Mouse (Mus musculus): ENCODE data around the gene Thrap3. TPM values are rescaled to one million over a fixed set of nuclear protein-coding genes. Genes with fewer than 3 reads are reported as not detected.
"Not testable (repeated sequence)": the region's sequence is repeated elsewhere in the genome, so short reads cannot be mapped to it uniquely, and the experiment has no call there.

Gene Thrap3
- total RNA-seq, 2 experiments from 2014 or later, result 160 to 172 TPM

DNA sequence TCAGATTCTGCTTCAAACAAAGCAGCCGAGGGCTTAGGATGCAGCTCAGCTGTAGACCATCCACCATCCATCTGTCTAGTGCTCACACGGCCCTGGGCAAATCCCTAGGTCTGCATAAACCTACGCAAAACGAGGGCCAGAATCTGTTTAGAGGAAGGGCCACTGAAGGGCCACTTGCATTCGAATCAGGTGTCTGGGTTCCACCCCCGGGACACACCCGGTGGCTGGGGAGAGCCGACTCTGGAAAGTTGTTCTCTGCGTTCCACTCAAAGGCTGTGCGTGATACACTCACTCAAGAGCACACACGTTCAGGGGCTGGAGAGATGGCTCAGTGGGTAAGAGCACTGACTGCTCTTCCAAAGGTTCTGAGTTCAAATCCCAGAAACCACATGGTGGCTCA lies 20.1 kb upstream of the Thrap3 start:
- DNase-seq, result no peak
- intact Hi-C loops (cut with DNase I), result no loop called here

DNA sequence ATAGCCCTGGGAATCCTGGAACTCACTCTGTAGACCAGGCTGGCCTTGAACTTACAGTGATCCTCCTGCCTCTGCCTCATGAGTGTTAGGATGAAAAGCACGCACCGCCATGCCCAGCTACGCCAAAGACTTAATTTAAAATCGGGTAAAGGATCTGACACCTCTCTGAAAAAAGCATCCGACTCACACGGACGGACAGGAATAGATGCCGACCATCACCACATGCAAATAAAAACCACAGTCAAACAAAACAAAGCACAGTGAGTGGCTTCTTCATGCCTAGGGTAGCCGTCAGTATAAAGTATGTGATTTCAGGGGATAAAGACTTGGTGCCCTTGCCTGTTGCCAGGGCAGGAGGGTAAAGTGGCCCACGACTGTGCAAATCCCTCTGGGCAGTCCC lies 17.5 kb upstream of the Thrap3 start:
- intact Hi-C loops (cut with DNase I), result no loop called here
- DNase-seq, result no peak

DNA sequence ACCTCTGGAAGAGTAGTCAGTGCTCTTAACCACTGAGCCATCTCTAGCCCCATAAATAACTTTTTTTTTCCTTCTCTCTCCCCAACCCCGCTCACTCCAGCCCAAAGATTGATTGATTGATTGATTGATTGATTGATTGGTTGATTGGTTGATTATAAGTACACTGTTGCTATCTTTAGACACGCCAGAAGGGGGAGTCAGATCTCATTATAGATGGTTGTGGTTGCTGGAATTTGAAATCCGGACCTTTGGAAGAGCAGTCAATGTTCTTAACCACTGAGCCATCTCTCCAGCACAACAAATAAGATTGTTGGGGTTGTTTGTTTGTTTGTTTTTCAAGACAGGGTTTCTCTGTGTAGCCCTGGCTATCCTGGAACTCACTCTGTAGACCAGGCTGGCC lies 17.0 kb upstream of the Thrap3 start:
- intact Hi-C loops (cut with DNase I); DNase-seq: not testable (repeated sequence)

DNA sequence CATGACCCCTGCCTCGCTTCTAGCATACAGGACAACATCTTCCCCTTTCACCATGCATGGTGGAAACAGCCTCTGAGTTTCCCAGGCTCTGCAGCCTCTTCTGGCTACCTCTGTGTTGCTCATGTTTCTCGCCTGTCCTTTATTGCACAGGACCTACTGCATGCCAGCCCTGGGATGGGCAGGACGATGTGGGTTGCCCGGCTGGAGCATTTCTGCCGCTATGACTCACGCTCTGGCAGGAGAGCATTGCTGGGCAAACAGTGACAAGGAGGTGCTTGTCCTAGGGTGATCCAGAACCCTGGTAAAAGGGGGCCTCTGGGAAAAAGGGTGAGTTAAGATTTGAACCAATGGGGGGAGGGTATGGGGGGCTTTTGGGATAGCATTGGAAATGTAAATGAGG lies 15.2 kb upstream of the Thrap3 start:
- intact Hi-C loops (cut with DNase I), result no loop called here
- peak in 1 of 2 experiments; percentile 52 for DNase-seq

DNA sequence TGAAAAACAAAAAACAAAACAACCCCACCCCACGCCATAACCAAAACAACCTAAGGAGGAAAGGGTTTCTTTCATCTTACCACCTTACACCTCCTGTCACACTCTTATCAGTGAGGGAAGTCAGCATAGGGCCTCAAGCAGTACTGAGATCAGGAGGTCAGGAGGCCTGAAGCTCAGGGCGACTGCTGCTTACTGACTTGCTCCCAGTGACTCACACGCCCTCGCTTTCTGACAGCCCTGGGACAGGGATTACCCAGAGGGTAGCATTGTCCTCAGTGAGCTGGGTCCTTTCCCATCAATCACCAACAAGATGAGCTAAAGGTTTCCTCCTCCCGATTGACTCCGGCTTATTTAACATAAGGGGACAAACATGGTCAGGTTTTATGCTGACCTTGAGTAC lies 4.5 kb upstream of the Thrap3 start:
- no peak for DNase-seq
- intact Hi-C loops (cut with DNase I), result no loop called here

DNA sequence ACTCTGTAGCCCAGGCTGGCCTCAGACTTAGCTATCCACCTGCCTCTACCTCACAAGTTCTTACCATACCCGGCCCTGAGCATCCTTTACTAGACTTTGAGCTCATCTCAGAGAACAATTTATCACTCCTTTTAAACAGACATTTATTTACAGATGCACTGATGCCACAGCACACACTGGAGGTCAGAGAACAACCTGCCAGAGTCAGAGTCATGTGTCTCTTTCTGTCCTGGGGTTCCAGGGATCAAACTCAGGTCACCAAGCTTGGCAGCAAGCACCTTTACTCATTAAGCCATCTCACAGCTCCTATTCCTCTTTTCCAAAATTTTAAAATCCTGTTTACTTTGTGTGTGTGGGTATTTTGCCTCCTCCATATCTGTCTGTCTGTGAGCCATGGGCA lies 2.8 kb upstream of the Thrap3 start:
- intact Hi-C loops (cut with DNase I), result no loop called here
- no peak for DNase-seq

DNA sequence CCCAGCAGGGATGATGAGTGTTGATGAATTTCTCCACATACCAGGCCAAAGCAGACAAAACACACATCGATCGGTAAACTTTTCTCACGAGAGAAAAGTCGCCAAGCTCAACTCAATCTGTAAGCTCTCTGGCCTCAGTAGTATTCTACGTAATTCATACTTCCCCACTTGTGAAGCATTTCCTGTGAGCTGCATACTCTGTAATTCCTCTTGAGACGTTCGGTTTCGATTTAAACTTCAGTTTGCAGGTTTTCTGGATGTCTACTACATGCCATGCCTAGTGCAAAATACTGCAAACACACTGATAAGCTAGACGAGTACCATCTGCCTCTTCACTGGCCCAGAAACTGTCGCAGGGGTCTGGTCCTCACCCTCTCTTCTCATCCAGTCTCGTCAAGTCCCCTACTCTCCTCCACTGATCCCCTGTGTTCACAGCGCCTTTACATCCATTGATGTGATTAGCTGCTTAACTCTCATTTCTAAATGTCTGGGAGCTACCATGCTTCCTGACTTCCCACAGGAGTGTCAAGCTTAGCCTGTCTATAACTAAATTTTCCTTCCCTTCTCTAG lies 2.2 kb upstream of the Thrap3 start:
- peak in 1 of 2 experiments; percentile 14 for DNase-seq
- intact Hi-C loops (cut with DNase I), result no loop called here

DNA sequence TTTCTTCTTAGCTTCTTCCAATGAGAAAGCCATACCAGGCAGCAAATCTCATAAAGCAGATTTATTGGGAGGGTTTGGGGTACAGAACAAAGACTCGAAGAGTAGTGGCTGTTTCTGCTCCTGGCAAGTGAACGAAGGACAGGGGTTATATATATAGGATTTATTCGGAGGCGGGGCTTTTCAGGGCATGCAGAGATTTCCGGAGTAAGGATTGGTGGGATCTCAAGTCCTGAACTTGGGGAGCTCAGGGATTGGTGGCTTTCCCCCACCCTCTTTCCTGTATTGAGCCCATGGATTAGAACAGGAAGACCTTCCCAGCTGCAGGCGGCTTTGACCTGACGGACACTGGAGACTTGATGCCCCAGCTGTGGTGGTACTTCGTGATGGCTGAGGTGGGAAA lies 1.5 kb upstream of the Thrap3 start:
- DNase-seq, result no peak
- intact Hi-C loops (cut with DNase I), result no loop called here

DNA sequence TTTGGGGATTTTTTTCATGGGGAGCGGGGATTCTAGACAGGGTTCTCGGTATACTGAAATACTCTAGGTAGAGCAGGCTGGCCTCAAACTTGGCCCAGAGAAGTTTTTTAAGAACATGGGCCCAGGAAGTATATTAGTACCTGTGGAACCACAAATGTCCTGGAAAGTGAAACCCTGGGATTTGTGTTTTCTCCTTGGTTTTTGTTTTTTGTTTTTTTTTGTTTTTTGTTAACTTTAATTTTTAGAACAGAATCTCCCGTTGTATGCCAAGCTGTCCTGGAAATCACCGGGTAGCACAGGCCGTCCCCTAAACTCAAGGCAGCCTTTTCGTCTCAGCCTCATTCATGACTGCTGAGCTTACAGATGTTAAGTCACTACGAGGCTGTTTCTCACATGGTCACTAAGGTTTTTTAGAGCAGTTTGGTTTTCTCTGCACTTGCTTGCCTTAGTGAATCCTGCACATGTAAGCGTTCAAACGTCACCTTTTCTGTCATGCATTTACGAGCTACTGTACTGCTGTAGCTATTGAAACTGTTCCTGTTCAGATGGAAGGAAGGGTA lies 856 bp upstream of the Thrap3 start:
- intact Hi-C loops (cut with DNase I), result no loop called here
- peak in 1 of 2 experiments; percentile 20 for DNase-seq

DNA sequence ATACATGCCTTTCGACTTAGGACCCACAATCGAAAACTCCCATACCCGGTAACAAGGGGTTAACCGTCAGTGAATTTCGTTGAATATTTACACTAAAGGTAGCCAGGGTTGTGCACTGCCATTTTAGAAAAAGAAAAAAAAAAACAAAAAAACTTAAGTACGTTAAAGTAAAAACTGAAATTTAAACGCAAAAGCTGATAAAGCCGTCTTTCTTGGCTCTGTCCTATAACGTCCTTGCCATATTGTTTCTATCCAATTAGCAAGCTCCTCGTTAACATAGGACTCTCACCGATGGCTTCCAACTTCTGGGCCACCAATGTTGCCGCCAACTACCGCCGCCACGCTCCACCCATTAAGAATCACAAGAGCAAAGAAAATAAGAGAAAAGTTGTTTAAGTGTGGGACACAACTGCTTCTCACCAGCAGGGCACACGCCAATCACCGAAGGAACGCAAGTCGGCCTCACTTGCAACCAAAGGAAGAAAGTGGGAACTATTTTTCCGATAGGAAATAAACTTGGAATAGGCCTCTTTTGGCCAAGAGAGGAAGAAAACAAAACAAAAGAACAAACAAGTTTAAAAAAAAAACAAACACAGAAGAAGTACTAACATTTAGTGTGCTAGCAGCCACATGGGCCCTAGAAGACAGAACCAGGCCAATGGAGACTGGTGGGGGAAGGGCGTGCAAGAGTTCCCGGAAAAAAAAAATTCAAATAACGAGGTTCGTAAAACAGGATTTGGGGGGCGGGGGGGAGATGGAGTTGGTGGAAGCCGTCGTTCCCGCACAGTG lies 852 bp downstream of the Thrap3 start:
- DNase-seq, result peak; percentile 60 to 75
- intact Hi-C loops (cut with DNase I), result loop anchor here (2.0 kb wide), 1 partner anchor 21 kb away; no protein-coding TSS in a partner anchor

DNA sequence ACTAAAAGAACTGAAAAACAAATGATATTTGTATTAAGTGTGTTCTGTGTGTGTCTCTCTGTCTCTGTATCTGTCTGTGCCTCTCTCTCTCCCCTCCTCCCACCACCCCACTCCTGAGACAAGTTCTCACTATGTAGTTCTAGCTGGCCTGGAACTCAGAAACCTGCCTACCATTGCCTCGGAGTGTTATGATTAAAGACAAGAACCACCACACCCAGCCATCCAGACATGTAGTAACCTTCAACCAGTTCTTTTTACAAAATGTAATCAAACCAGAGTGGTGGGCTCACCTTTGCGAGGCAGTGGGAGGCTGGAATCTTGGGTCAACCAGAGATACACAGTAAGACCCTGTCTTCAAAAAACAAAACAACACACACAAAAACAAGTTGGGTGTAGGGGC lies 1.9 kb downstream of the Thrap3 start:
- intact Hi-C loops (cut with DNase I), result loop anchor here (2.0 kb wide), 1 partner anchor 20 kb away; no protein-coding TSS in a partner anchor

DNA sequence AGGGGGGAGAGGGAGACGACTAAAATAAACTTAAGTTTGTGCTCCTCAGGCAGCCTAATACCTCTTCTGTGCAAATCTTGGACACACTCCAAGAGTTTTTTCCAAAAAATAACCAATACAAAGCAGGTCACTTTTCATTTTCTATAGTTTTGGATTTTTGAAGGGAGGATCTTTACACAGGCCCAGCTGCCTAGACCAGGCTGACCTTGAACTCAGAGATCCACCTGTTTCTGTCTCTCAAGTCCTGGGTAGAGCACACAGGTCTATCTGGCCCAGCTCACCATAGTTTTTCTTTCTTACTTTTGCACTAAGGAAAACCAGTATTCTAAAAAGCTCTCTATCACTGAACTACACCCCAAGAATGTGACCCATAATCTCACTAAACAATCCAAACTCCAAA lies 2.5 kb downstream of the Thrap3 start:
- intact Hi-C loops (cut with DNase I), result loop anchor here (2.0 kb wide), 1 partner anchor 19 kb away; no protein-coding TSS in a partner anchor
- no peak for DNase-seq

More for the DNA sequence above, 1.9 kb downstream of the Thrap3 start:
- no peak for DNase-seq

DNA sequence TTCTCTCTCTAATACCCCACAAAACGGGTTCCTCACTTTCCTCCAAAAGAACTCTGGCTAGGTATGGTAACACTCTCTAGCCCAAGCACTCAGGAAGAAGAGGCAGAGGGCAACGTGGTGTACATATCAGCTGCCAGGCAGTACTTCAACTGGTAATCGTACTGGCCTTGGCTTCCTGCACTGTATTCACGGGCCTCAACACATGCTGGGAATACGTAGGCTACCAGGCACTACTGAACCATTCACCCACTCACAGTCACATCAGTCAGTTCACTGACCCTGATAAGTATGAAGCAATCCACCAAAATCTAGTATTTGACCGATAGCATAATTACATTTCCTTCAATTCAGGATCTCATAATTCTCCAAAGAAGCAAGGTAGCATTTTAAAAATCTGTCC lies 3.0 kb downstream of the Thrap3 start:
- DNase-seq, result peak; percentile 29 to 33
- intact Hi-C loops (cut with DNase I), result no loop called here

DNA sequence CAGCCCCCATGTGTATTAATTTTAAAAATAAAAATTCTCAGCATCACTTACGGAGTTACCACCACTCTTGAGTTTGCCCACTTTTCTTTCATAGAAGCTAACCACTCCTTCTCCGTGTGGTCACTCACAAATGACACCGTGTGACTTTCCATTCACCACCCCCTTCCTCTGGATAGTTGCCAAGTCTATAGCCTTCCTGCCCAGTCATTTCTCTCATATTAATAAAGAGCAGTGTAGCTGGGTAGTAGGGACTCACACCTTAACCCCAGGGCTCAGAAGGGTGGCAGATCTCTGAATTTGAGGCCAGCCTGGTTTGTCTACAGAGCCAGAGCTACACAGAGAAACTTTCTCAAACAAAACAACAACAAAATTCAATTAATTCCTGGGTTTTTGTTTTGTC lies 5.1 kb downstream of the Thrap3 start:
- intact Hi-C loops (cut with DNase I), result no loop called here
- peak; percentile 40 to 42 for DNase-seq

DNA sequence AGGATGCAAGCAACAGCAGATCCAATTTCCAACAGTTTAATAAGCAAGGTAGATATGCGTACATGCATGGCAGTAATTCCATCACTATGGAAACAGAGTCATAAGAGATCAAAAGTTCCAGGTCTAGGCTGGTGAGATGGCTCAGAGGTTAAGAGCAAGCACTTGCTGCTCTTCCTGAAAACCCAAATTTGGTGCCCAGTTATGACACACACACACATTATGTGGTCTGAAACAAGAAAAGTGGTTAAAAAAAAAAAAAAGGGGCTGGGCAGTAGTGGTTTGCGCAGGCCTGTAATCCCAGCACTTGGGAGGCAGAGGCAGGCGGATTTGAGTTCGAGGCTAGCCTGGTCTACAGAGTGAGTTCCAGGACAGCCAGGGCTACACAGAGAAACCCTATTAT lies 7.6 kb downstream of the Thrap3 start:
- intact Hi-C loops (cut with DNase I), result no loop called here

DNA sequence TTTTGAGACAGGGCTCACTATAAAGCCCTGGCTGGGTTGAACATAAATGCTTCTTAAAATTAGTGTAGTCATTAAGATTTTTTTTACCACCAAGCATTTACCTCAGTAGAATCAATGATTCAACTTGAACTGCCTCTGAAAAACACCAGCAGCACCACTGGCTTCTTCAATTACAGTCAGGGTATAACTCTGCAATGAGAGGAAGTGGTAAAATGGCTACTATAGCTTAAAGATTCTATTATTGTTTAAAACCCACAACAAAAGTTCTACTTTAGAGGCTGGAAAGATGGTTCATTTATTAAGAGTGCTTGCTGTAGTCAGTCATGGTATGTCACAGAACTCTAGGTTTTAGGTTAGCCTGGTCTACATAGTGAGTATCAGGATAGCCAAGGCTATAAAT lies 8.3 kb downstream of the Thrap3 start:
- intact Hi-C loops (cut with DNase I), result no loop called here
- DNase-seq, result no peak

More for the DNA sequence above, 7.6 kb downstream of the Thrap3 start:
- no peak for DNase-seq

DNA sequence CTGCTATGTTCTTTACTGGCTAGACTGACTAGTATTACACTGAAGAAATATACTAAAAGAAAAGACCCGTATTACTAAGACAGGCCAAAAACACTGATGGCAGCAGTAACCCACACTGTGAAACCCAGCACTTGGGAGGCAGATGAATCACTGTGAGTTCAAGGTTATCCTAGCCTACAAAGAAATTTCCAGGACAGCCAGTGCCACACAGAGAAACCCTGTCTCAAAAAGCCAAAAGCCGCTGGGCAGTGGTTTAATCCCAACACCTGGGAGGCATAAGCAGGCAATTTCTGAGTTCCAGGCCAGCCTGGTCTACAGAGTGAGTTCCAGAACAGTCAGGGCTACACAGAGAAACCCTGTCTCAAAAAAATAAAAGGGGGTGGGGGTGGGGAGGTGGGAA lies 11.9 kb downstream of the Thrap3 start:
- intact Hi-C loops (cut with DNase I), result no loop called here
- no peak for DNase-seq

DNA sequence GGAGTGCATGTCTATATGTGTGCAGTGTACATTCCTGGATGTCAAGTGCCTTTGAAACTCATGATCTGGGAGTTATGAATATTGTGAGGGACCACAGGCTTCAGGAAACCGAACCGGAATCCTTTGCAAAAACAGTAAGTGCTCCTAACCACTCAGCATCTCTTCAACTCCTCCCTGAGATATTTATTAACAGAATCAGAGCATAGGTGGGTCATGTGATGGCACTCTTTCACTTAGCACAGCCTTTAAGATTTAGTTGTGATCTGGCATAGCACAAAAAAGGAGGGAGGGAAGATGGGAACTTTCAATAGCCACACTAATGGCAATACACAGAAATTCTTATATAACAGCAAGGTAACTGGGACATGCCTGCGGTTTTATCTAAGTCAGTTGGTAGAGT lies 15.5 kb downstream of the Thrap3 start:
- intact Hi-C loops (cut with DNase I), result no loop called here
- no peak for DNase-seq

DNA sequence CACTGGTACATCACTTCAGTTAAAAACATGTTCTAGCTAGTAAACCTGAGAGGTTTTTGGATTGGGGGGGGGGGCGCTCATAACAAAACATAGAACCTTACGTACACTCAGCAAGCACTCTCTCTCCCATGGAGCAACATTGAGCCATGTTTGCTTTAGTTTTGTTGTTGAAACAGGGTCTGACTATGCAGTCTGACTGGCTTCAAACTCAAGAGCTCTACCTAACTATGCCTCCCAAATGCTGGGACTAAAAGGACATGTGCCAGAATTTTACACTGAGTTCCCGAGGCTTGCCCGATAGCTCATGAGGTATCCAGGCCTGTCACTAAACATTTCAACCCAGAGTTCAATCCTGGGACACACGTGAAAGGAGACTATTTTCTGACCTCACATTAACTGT lies 19.5 kb downstream of the Thrap3 start:
- no peak for DNase-seq
- intact Hi-C loops (cut with DNase I), result no loop called here

DNA sequence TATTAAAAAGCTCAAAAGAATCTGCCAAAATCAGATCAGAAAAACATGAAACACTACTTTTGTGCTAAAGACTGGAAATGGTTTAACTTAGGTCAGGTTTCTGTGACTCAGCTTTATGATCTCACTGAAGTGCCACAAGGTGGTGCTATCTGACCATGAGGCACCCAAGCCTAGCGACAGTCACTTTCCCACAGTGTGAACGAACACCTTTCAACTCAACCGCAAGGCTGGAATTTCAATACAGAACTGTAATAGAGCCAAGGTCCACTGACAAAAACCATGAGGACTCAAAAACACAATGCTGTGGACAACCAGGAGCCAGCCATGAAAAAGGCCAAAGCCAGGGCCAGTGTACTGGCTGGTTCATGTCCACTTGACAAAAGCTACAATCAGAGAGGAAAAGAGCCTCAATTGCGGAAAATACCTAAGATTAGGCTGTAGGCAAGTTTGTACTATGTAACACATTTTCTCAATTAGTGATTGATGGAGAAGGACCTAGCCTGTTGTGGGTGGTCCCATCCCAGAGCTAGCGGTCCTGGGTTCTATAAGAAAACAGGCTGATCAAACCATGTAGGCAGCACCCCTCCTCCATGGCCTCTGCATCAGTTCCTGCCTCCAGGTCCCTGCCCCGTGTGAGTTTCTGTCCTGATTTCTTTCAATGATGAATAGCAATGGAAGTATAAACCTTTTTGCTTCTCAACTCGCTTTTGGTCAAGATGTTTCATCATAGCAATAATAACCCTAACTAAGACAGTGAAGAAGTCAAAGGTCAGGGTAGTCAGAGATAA lies 21.2 kb downstream of the Thrap3 start:
- DNase-seq, result peak; percentile 67 to 69
- intact Hi-C loops (cut with DNase I), result loop anchor here (1.0 to 2.0 kb wide), 4 partner anchors 19 to 129 kb away; no protein-coding TSS in a partner anchor

DNA sequence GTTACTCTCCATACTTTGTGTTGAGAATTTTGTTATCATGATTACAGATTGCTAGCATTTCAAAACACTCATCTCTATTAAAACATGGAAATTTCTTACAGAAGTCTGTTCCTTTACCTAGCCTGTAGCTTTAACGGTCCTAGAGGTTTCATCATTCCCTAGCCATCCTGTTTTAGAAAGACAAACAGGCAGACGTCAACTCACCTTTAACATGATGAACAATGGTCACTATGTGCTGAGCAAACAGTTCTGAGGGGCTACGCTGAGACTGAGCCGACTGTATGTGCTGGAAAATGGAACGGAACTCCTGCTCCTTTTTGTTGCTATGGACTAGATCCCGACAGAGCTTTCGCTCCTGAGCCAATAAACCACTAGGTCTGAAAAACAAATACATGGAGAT lies 26.6 kb downstream of the Thrap3 start:
- intact Hi-C loops (cut with DNase I), result not testable (repeated sequence)

More for the DNA sequence above, 26.6 kb downstream of the Thrap3 start:
- DNase-seq, result not testable (repeated sequence)
